Mouse (Mus musculus): ENCODE data around the gene Galp. TPM values are rescaled to one million over a fixed set of nuclear protein-coding genes. Genes with fewer than 3 reads are reported as not detected.
"Not testable (repeated sequence)": the region's sequence is repeated elsewhere in the genome, so short reads cannot be mapped to it uniquely, and the experiment has no call there.

Galp gene
- polyA plus RNA-seq, 1 experiment from 2014 or later: not detected

DNA sequence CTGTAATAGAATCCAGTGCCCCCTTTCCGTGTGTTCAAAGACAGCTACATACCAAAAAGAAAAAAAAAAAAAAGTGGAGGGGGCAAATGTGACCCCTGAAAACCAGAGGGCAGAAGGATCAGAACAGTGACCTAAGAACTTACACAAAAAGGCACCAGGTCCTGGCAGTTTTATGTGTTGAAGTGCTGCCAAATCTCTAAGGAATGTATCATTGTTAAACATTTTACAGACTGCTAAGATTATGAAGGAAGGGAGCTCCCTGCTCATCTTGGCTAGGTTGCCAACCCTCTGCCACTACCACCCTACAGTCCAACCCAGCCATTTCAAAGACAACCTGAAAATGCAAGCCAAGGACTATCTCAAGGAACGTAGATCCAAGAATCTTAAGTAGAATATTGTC is 10.7 kb upstream of the Galp start:
- H3K36me3 ChIP-seq (ENCODE audit: control insufficient read depth, insufficient read depth): peaks cover 42% of the 10 kb centered on the region
- H3K27ac ChIP-seq (ENCODE audit: low read length): no peak overlapping the region
- no peak overlapping the region for H3K4me2 ChIP-seq (ENCODE audit: low read length)
- H3K4me3 ChIP-seq (replicated peaks; ENCODE audit: low read length): no peak overlapping the region
- H3K9ac ChIP-seq (replicated peaks; ENCODE audit: low read depth, low read length): no peak overlapping the region
- 97% methylated on average over 2 of the region's 2 CpGs for WGBS
- no peaks in the 10 kb centered on the region for H3K9me3 ChIP-seq (ENCODE audit: control insufficient read depth, low read length)
- H3K4me1 ChIP-seq (replicated peaks; ENCODE audit: control insufficient read depth, insufficient read depth, low read length): no peaks in the 10 kb centered on the region
- no peaks in the 10 kb centered on the region for H3K27me3 ChIP-seq (replicated peaks; ENCODE audit: control insufficient read depth, insufficient read depth, low read length)
- ATAC-seq: no peak

DNA sequence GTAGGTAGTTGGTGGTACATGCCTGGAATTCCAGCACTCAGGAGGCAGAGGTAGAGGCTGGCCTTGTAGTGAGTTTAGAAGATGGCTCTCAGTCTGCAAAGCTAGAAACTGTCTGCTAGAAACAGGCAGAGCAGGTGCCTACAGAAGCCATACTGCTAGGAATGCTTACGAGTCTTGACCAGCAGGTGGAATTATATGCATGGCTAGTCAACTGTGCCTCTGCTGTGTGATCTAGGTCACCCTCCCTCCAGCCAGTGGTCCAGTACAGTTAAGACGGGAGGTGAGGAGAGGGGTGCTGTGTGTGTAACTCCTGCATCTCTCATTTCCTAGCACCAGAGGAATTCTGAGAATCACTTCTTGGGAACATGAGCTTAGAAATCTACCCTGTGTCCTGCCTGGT is 10.1 kb upstream of the Galp start:
- no peak for ATAC-seq
- WGBS: 86% methylated on average over 2 of the region's 2 CpGs

DNA sequence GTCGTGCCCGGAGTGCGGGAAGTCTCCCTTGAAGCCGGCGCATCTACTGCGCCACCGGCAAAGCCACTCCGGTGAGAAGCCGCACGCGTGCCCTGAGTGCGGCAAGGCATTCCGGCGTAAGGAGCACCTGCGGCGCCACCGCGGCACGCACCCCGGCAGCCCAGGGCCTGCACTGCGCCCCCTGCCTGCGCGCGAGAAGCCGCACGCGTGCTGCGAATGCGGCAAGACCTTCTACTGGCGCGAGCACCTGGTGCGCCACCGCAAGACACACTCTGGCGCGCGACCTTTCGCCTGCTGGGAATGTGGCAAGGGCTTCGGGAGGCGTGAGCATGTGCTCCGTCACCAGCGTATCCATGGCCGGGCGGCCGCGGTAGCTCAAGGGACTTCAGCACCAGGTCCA is 7.3 kb upstream of the Galp start:
- no peaks in the 10 kb centered on the region for H3K9me3 ChIP-seq (ENCODE audit: control insufficient read depth, low read length)
- no peak overlapping the region for H3K27ac ChIP-seq (ENCODE audit: low read length)
- ATAC-seq: no peak
- H3K9ac ChIP-seq (replicated peaks; ENCODE audit: low read depth, low read length): no peak overlapping the region
- 39% methylated on average over 42 of the region's 45 CpGs for WGBS
- no peak overlapping the region for H3K4me3 ChIP-seq (replicated peaks; ENCODE audit: low read length)
- no peak overlapping the region for H3K4me2 ChIP-seq (ENCODE audit: low read length)
- H3K27me3 ChIP-seq (replicated peaks; ENCODE audit: control insufficient read depth, insufficient read depth, low read length): no peaks in the 10 kb centered on the region
- no peaks in the 10 kb centered on the region for H3K4me1 ChIP-seq (replicated peaks; ENCODE audit: control insufficient read depth, insufficient read depth, low read length)
- peaks cover 35% of the 10 kb centered on the region for H3K36me3 ChIP-seq (ENCODE audit: control insufficient read depth, insufficient read depth)

More for the DNA sequence above, 10.1 kb upstream of the Galp start:
- no peak overlapping the region for H3K27ac ChIP-seq (ENCODE audit: low read length)
- peaks cover 42% of the 10 kb centered on the region for H3K36me3 ChIP-seq (ENCODE audit: control insufficient read depth, insufficient read depth)
- no peak overlapping the region for H3K9ac ChIP-seq (replicated peaks; ENCODE audit: low read depth, low read length)
- H3K4me1 ChIP-seq (replicated peaks; ENCODE audit: control insufficient read depth, insufficient read depth, low read length): no peaks in the 10 kb centered on the region
- no peak overlapping the region for H3K4me3 ChIP-seq (replicated peaks; ENCODE audit: low read length)
- no peaks in the 10 kb centered on the region for H3K9me3 ChIP-seq (ENCODE audit: control insufficient read depth, low read length)
- H3K4me2 ChIP-seq (ENCODE audit: low read length): no peak overlapping the region
- H3K27me3 ChIP-seq (replicated peaks; ENCODE audit: control insufficient read depth, insufficient read depth, low read length): no peaks in the 10 kb centered on the region

DNA sequence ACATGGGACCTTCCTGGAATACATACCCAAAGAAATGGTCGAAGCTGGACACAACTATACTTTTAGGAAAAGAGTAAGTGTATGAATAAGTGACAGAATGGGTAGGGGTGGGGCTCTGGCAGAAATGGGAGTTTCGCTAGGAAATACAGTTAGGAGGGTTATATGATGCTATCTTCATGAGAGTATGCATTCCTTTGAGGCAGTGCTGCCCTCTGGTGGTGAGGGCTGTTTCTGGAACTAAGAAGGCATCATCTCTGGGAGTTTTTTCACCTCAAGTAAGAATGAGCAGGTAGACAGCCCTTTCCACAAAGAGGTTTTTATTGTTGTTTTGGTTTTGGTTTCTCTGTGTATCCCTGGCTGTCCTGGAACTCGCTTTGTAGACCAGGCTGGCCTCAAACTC is 5.5 kb upstream of the Galp start:
- H3K27ac ChIP-seq (ENCODE audit: low read length): no peak overlapping the region
- peaks cover 21% of the 10 kb centered on the region for H3K36me3 ChIP-seq (ENCODE audit: control insufficient read depth, insufficient read depth)
- H3K4me2 ChIP-seq (ENCODE audit: low read length): no peak overlapping the region
- H3K9ac ChIP-seq (replicated peaks; ENCODE audit: low read depth, low read length): no peak overlapping the region
- no peak overlapping the region for H3K4me3 ChIP-seq (replicated peaks; ENCODE audit: low read length)
- WGBS: 49% methylated on average over 3 of the region's 3 CpGs
- ATAC-seq: peak; percentile 19
- H3K9me3 ChIP-seq (ENCODE audit: control insufficient read depth, low read length): no peaks in the 10 kb centered on the region
- no peaks in the 10 kb centered on the region for H3K4me1 ChIP-seq (replicated peaks; ENCODE audit: control insufficient read depth, insufficient read depth, low read length)
- H3K27me3 ChIP-seq (replicated peaks; ENCODE audit: control insufficient read depth, insufficient read depth, low read length): no peaks in the 10 kb centered on the region

DNA sequence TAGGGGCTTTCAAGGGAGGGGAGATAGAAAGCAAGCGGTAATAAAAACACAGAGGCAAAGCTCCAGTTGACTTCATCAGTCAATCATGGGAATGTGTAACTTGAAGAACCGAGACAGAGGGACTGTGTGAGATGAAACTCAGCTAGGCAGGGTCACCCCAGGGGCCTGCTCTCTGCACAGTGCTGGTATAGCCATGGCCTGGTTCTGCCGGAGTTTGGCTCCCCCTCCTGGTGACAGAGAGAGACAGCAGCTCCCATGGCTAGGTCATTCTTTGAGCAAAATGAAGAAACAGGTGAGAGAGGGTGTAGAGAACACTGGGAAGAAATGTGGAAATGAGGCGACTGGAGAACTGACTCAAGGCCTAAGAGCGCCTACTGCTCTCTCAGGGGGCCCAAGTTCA is 2.8 kb upstream of the Galp start:
- Histone ChIP-seq H3K4me2 (ENCODE audit: low read length) (no peak overlapping the region), H3K27me3 (replicated peaks; ENCODE audit: control insufficient read depth, insufficient read depth, low read length) (no peaks in the 10 kb centered on the region), H3K4me1 (replicated peaks; ENCODE audit: control insufficient read depth, insufficient read depth, low read length) (no peaks in the 10 kb centered on the region), H3K4me3 (replicated peaks; ENCODE audit: low read length) (no peak overlapping the region), H3K27ac (ENCODE audit: low read length) (no peak overlapping the region), H3K36me3 (ENCODE audit: control insufficient read depth, insufficient read depth) (peaks cover 11% of the 10 kb centered on the region; the same call in 1 of the 2 replicates), H3K9ac (replicated peaks; ENCODE audit: low read depth, low read length) (no peak overlapping the region), H3K9me3 (ENCODE audit: control insufficient read depth, low read length) (no peaks in the 10 kb centered on the region)
- 21% methylated on average over 5 of the region's 5 CpGs for WGBS
- ATAC-seq: peak; percentile 78

DNA sequence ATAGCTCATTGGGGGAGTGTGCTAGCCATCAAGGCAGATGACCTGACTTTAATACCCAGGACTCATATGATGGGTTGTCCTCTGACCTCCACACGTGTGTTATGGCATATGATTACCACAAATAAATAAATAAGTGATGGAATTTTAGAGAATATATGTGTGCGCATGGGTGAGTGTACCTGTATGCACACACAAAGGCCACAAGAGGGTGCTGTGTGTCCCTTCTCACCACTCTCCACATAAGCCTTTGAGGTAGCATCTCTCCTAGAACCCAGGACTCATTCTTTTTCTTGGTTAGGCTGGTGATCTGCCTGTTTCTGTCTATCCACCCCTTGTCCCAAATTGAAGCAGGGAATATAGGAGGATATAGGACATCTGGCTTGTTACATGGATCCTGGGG is 1.1 kb upstream of the Galp start:
- ATAC-seq: no peak
- 60% methylated on average over 2 of the region's 2 CpGs for WGBS
- Histone ChIP-seq H3K9ac (replicated peaks; ENCODE audit: low read depth, low read length) (no peak overlapping the region), H3K4me3 (replicated peaks; ENCODE audit: low read length) (no peak overlapping the region), H3K9me3 (ENCODE audit: control insufficient read depth, low read length) (no peaks in the 10 kb centered on the region), H3K27me3 (replicated peaks; ENCODE audit: control insufficient read depth, insufficient read depth, low read length) (no peaks in the 10 kb centered on the region), H3K4me2 (ENCODE audit: low read length) (no peak overlapping the region), H3K36me3 (ENCODE audit: control insufficient read depth, insufficient read depth) (no peaks in the 10 kb centered on the region), H3K4me1 (replicated peaks; ENCODE audit: control insufficient read depth, insufficient read depth, low read length) (no peaks in the 10 kb centered on the region), H3K27ac (ENCODE audit: low read length) (no peak overlapping the region)

DNA sequence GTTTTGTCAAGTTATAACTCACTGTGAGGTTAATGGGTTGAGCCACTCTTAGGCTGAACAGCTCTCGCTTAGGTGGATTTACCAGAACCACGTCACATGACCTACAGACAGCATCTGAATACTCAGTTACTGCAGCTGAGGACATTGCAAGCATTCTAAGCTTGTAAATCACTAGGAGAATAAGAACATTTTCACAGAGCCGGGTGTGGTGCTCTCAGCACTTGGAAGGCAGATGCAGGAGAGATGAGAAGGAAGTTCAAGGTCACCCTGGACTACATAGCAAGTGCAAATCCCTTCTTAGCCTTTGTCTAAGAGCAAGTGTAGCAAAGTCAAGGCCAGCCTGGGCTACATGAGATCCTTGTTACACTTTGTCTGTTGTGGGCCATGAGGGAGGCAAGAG is 7.3 kb downstream of the Galp start:
- 84% methylated on average over 3 of the region's 3 CpGs for whole genome bisulfite sequencing
- Histone ChIP-seq H3K9me3 (ENCODE audit: control insufficient read depth, low read length) (no peaks in the 10 kb centered on the region), H3K4me1 (replicated peaks; ENCODE audit: control insufficient read depth, insufficient read depth, low read length) (no peaks in the 10 kb centered on the region), H3K36me3 (ENCODE audit: control insufficient read depth, insufficient read depth) (no peaks in the 10 kb centered on the region), H3K27me3 (replicated peaks; ENCODE audit: control insufficient read depth, insufficient read depth, low read length) (no peaks in the 10 kb centered on the region), H3K9ac (replicated peaks; ENCODE audit: low read depth, low read length) (no peak overlapping the region), H3K27ac (ENCODE audit: low read length) (no peak overlapping the region), H3K4me2 (ENCODE audit: low read length) (no peak overlapping the region), H3K4me3 (replicated peaks; ENCODE audit: low read length) (no peak overlapping the region)
- ATAC-seq: no peak

DNA sequence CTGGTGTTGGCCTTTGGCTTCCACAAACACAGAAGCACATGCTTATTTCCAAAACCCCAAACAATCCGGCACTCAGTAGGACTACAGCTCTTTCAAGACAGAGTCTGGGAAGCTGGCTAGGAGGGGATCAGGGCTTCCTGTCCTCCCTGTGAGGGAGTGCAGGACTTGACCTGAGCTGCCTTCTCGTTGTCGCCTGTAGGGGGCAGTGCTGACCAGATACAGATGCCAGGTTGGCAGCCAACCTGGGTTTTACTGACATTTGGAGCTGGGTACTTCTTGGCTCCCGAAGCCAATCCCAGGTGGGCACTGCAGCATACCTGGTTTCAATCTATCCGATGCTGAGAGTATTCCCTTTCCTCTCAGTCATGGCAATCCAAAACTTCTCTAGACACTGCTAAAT is 16.3 kb downstream of the Galp start:
- H3K4me2 ChIP-seq (ENCODE audit: low read length): no peak overlapping the region
- 55% methylated on average over 5 of the region's 5 CpGs for WGBS
- no peak overlapping the region for H3K9ac ChIP-seq (replicated peaks; ENCODE audit: low read depth, low read length)
- H3K4me1 ChIP-seq (replicated peaks; ENCODE audit: control insufficient read depth, insufficient read depth, low read length): no peaks in the 10 kb centered on the region
- no peaks in the 10 kb centered on the region for H3K27me3 ChIP-seq (replicated peaks; ENCODE audit: control insufficient read depth, insufficient read depth, low read length)
- no peak overlapping the region for H3K4me3 ChIP-seq (replicated peaks; ENCODE audit: low read length)
- no peaks in the 10 kb centered on the region for H3K9me3 ChIP-seq (ENCODE audit: control insufficient read depth, low read length)
- no peak for ATAC-seq
- no peaks in the 10 kb centered on the region for H3K36me3 ChIP-seq (ENCODE audit: control insufficient read depth, insufficient read depth)
- H3K27ac ChIP-seq (ENCODE audit: low read length): no peak overlapping the region

DNA sequence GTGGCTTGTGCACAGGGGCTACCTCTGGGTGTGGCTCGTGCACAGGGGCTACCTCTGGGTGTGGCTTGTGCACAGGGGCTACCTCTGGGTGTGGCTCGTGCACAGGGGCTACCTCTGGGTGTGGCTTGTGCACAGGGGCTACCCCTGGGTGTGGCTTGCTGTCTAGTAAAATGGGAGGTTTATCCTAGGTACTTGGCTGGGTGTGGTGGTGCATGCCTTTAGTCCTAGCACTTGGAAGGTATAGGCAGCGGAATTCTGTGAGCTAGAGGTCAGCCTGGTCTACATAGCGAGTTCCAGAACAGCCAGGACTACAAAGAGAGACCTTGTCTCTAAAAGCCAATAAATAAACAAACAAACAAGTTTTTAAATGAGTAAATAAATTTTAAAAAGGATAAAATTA is 17.8 kb downstream of the Galp start:
- not testable (repeated sequence) for H3K27me3 ChIP-seq (replicated peaks; ENCODE audit: control insufficient read depth, insufficient read depth, low read length); H3K4me1 ChIP-seq (replicated peaks; ENCODE audit: control insufficient read depth, insufficient read depth, low read length); ATAC-seq; H3K36me3 ChIP-seq (ENCODE audit: control insufficient read depth, insufficient read depth); H3K9me3 ChIP-seq (ENCODE audit: control insufficient read depth, low read length); H3K4me2 ChIP-seq (ENCODE audit: low read length); H3K9ac ChIP-seq (replicated peaks; ENCODE audit: low read depth, low read length); H3K27ac ChIP-seq (ENCODE audit: low read length); H3K4me3 ChIP-seq (replicated peaks; ENCODE audit: low read length)
- WGBS: 73% methylated on average over 4 of the region's 4 CpGs

DNA sequence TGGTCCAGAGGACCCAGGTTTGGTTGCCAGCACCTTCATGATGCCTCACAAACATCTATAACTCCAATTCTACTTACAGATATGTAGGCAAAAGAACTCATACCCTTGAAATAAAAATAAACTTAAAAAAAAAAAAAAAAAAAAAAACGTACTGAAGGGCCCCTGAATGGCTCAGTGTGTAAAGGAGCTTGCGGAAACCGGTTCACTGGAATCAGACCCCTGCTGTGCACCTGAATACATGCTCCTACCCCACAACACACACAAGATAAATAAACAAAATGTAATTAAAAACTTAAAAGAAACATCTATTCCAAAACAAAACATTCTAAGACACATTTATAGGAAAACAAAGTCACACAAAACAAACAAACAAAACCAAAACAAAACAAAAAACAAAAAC is 23.3 kb downstream of the Galp start:
- Histone ChIP-seq H3K4me2 (ENCODE audit: low read length) (no peak overlapping the region), H3K27ac (ENCODE audit: low read length) (no peak overlapping the region), H3K36me3 (ENCODE audit: control insufficient read depth, insufficient read depth) (no peaks in the 10 kb centered on the region), H3K4me1 (replicated peaks; ENCODE audit: control insufficient read depth, insufficient read depth, low read length) (no peaks in the 10 kb centered on the region), H3K27me3 (replicated peaks; ENCODE audit: control insufficient read depth, insufficient read depth, low read length) (no peaks in the 10 kb centered on the region), H3K9me3 (ENCODE audit: control insufficient read depth, low read length) (no peaks in the 10 kb centered on the region), H3K4me3 (replicated peaks; ENCODE audit: low read length) (no peak overlapping the region), H3K9ac (replicated peaks; ENCODE audit: low read depth, low read length) (no peak overlapping the region)
- ATAC-seq: no peak
- 35% methylated on average over 3 of the region's 3 CpGs for WGBS

All from forebrain, embryonic 16.5 days (tissue).